Mouse (Mus musculus) heart, adult 18-20 months (tissue): ENCODE data around the gene Fut8. TPM values are rescaled to one million over a fixed set of nuclear protein-coding genes. Genes with fewer than 3 reads are reported as not detected.

Experiments
- DNase-seq, 2 experiments: peaks; one replicate each; pipeline ENCODE4 v3.0.0; 2021 to 2022; ENCODE audit warnings: mixed read lengths in 1 of 2
- long read RNA-seq, 2 experiments: library from polyadenylated mRNA; stranded (forward); transcript quantifications; one replicate each; pipeline ENCODE4 v2.0.0; 2021
- total RNA-seq, 2 experiments: library from RNA; stranded (reverse); gene quantifications; 2 replicates each; pipeline ENCODE4 v1.2.3; 2021

Gene Fut8
- total RNA-seq: 10 to 100 TPM; 17.1 to 17.3 TPM
- long read RNA-seq, experiment 1, transcript Fut8-201 (12 exons, 3,358 nt): major isoform, 7 of 7 reads
- long read RNA-seq, experiment 1, partial matches to known transcripts: 0 of 7 reads
- long read RNA-seq, experiment 1, other reads (novel, unspliced or antisense): 0 of 7 reads
- long read RNA-seq, experiment 2, transcript Fut8-201 (12 exons, 3,358 nt): major isoform, 5 of 7 reads
- long read RNA-seq, experiment 2, partial matches to known transcripts: 1 of 7 reads
- long read RNA-seq, experiment 2, other reads (novel, unspliced or antisense): 1 of 7 reads

DNA sequence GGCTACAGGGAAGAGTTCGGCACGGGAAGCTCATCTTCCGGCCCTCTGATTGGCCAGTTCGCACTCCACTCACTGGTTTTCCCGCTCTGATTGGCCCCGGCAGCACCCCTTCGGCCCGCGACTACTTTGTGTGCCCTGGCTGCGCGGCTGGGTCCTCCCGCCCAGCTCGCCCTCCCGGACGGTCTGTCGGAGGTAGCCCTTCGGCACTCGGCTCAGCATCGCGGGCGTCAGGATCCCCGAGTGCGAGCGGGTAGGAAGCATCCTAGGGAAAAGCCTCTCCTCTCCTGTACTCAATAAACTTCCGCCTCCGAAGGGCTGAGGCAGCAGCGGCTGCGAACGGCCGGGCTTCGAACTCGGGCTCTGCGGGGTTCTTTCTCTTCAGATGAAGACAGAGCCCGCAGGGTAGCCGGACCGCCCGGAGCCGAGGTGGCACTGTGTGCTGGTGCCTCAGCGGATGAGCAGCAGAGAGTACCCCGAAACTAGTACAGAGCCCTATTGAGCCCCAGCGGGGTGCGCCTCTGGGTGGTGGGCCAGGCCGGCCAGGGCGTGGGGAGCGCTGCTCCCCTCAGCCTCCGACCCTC is at the start of gene Fut8:
Fut8 (plus strand) TSS at position 176 of the 581 bp plus-strand sequence.
- DNase-seq: peak; percentile 93 to 97

- DNase-seq: no peak
Observed at GRCm38 (mm10) chr12:77189161-77189560, 48.8 kb upstream of the Fut8 start.

DNA sequence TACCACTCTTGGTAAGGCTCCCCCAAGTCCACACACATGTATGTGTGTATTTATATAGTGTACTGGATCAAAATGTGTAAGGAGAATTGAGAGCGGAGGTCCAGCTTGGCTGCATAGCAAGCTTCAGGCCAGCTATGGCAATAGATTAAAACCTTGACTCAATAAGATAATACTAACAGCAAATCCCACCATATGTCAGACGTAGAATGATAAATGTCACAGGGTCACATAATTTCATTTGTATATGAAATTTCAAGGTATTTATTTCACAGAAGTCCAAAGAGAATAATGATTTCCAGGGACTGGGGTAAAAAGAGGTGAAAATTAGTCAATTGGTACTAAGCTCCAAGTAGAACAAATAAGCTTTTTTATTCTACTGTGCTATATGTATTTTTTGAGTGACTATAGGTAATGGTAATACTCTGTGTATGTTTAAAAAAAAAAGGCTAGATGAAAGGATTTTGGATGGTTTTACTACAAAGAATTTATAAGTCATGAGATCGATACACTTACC is 47.9 kb upstream of the Fut8 start:
- no peak for DNase-seq

- DNase-seq: no peak
Observed at GRCm38 (mm10) chr12:77191478-77192271, 46.2 kb upstream of the Fut8 start.

GRCm38 (mm10) chr12:77192714-77193113 is 45.2 kb upstream of the Fut8 start:
- DNase-seq: no peak

GRCm38 (mm10) chr12:77193225-77193716 is 44.7 kb upstream of the Fut8 start:
- peak; percentile 23 to 25 for DNase-seq

- DNase-seq: no peak
Observed at GRCm38 (mm10) chr12:77195044-77195443, 42.9 kb upstream of the Fut8 start.

GRCm38 (mm10) chr12:77196529-77197095 is 41.3 kb upstream of the Fut8 start:
- DNase-seq: no peak

- DNase-seq: no peak
Observed at GRCm38 (mm10) chr12:77197121-77197599, 40.8 kb upstream of the Fut8 start.

GRCm38 (mm10) chr12:77198253-77198652 is 39.7 kb upstream of the Fut8 start:
- no peak for DNase-seq

DNA sequence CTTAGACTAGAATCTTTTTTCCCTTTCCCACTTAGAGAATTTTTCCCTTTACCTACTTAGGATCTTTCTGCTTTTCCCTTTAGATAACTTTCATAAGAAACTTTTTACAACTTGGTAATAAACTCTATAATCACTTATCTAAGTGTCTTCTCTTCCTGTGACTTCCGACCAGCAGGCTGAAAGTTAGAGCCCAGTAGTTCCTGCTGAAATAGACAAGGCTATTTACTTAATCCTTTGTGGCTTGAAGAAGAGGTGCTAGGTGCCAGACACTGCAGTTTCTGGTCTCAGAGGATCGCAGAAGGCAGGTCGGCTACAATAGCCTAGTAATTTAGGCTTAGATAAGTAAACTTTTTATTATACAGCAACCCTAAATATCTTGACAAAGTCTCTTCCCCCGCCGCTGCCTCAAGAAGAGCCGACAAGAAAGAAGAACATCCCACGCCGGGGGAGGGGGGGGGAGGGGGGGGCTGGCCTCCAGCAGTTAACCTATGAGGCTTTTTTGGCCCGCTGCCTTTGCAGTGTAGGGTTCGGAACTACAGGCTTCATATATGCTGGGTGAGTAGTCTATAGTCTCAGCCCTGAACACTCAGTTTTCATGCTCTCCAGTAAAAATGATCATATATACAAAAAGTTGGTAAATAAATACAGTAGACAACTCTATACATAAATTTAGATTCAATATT is 36.3 kb upstream of the Fut8 start:
- DNase-seq: no peak

DNA sequence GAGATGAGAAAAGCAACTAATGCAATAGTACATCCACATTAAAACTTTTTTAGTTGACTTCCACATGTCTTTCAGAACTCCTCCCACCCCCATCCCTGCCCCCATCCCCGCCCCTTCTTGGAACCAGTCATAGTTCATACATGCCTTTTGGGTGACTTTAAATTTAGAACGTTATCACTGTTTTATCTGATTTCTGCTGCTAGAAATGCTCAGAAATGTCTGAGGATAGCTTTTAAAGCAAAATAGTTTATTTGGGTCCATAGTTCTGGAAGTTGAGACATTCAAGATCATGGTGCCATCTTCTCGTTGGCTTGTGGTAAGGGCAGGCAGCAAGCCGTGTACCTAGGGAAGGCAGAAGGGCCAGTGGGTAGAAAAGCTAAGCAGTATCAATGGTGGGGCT is 34.8 kb upstream of the Fut8 start:
- no peak for DNase-seq

- DNase-seq: no peak
Observed at GRCm38 (mm10) chr12:77206852-77207251, 31.1 kb upstream of the Fut8 start.

- no peak for DNase-seq
Observed at GRCm38 (mm10) chr12:77208056-77208455, 29.9 kb upstream of the Fut8 start.

DNA sequence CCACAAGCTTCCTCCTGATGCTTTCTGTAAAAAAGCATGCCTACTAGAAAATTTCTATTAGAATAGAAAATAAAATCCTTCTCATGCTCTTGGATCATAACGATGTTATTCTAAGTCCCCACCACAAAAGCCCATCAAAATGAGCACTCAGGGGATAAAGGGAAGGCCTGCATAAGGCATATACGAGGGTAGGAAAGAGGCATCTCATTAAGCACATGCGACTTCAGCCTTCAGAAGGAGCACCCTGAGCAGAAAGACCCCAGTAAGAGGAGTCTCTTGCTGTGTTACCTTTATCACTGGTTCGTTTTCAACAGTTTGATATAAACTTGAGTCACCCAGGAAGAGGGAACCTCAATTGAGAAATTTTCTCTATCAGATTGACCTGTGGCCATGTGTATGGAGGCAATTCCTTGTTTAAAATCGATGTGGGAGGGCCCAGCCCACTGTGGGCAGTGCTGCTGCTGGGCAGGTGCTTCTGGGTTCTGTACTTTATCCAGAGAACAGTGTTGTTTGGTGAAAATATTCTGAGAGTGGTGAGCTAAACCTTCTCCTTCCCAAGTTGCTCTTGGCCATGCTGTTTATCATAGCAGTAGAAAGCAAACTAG is 29.2 kb upstream of the Fut8 start:
- no peak for DNase-seq

DNA sequence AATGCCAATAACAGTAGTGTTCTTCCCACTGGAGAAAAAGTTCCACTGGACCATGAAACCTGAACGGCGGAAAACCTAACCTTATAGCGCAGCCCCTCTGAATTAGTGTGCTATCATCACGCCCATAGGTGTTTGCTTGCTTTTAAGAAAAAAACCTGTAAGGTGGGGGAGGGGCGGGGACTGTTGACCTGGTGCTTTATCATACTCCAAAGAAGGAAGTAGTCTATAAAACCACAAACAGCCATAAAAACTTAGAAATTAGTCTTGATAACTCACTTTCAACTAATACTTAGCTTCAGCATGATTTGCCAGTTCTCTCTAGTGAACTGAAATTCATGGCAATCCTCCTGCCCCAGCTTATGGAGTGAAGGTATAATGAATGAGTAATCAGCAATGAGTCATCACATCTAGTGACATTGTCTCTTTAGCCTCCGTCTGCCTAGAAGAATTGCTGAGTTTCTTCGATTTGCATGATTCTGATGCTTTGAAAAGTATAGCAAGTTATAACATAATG is 26.2 kb upstream of the Fut8 start:
- no peak for DNase-seq

DNA sequence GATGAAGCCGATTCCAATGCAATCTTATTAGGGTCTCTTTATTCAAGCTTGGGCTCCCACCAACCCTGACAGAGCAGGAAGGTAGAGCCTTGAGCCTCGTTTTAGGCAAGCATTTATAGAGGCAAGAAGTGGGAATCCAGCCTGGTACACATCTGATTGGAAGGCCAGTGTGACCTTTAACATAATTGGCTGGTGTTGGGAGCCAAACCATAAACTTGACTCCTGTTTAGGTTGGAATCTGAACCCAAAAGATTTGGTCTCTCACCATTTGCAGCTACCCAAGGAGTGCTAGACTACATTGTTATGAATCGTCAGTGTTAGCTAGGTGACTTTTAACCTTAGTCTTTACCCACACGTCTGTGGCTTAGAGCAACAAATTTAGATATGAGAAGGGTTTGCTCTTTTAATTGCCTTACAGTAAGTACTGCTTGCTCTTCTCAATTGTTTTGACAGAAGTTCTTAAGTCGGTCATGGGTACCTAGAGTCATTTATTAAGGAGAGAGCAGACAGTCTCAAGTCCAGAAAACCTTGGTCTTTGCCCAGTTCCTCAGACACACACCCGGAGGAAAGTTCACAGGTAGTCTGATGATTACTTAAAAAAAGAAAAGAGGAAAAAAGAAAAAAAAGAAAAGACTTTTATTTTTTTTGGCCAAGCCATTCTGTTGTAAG is 23.9 kb upstream of the Fut8 start:
- DNase-seq: no peak

DNA sequence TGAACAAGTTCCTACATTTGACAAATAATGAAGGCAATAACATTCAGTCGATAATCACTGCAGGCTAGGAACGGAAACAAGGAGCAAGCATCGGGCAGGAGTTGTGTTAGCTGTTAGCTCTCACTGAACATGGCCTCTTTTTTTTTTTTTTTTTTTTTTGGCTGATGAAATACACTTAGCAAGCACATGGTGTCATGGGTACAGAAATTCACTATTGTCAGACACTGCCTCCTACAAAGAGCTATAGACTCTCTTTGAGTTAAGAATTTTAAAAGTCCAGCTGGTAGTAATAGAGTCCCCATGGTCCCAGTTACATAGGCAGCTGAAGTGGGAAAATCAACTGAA is 23.4 kb upstream of the Fut8 start:
- no peak for DNase-seq

DNA sequence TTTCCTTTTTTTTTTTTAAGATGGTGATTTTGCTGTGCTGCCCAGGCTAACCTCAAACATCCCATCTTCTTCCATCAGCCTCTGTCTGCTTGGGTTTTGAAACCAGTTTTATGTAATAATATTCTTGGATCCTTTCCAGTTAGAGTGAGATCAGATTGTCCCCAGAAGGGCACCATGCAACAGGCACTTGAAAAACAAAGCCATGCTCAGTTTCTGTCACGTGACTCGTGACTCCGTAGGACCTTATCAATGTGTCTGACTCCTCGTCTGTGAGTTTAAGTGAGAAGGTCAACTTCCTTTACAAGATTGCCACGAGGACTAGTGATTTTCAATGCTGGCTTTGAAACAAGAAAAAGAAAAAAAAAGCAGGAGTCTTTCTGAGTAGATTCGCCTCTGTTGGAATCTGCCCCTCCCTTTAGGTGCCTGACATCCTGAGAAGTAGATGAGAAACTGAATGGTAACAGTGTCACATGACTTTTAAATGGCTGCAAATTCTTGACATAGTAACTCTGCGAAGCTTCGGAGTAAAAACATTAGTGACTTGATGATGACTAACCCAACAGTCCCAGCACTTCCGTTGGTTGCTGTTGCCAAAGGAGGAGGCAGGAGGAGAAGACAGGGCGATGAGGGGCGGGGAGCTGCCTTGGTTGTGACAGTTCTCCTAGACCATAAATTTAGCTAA is 21.3 kb upstream of the Fut8 start:
- peak; percentile 6 to 9 for DNase-seq

GRCm38 (mm10) chr12:77220616-77221015 is 17.3 kb upstream of the Fut8 start:
- no peak for DNase-seq
